ENCODE assay signal across 10 mouse cellular contexts in genomic region chr3:138867149-138867848, GRCm38 (mm10).
DNase-seq lines count a peak whose midpoint lies in the region; ATAC-seq and TF ChIP-seq lines count a peak whose summit lies in the region.
"Had no signal": no experiment of that assay in that cellular context is flagged by ENCODE, and none has a peak within 500 bp of the region (broad histone marks: within the 10 kb centered on the region; RNA-seq: fewer than 3 reads in every experiment).

No protein-coding gene starts in this region.

- no peaks in the 10 kb centered on the region for H3K27me3 ChIP-seq in forebrain, embryonic 12.5 days
- no peaks in the 10 kb centered on the region for H3K27me3 ChIP-seq in forebrain, embryonic 11.5 days (ENCODE audit: control insufficient read depth, insufficient read depth, low read length)
- no peaks in the 10 kb centered on the region for H3K27me3 ChIP-seq in kidney, adult 2 months (replicated peaks; ENCODE audit: control insufficient read depth, insufficient read depth, low read length)
- no peaks in the 10 kb centered on the region for H3K27me3 ChIP-seq in stomach, embryonic 16.5 days (ENCODE audit: control insufficient read depth, insufficient read depth, low read length)
- H3K27me3 ChIP-seq in stomach, postnatal 0 days (ENCODE audit: control insufficient read depth, insufficient read depth, low read length) = no peaks in the 10 kb centered on the region
- no peaks in the 10 kb centered on the region for H3K27me3 ChIP-seq in neural tube, embryonic 14.5 days (ENCODE audit: control insufficient read depth, insufficient read depth, low read length)
- H3K27me3 ChIP-seq: liver, embryonic 15.5 days had no signal

- no peaks in the 10 kb centered on the region for H3K9me3 ChIP-seq in forebrain, embryonic 12.5 days
- no peaks in the 10 kb centered on the region for H3K9me3 ChIP-seq in forebrain, embryonic 11.5 days (ENCODE audit: control insufficient read depth, low read length)
- no peaks in the 10 kb centered on the region for H3K9me3 ChIP-seq in stomach, embryonic 16.5 days (replicated peaks; ENCODE audit: control insufficient read depth, low read length)
- no peaks in the 10 kb centered on the region for H3K9me3 ChIP-seq in stomach, postnatal 0 days (ENCODE audit: control insufficient read depth, low read length)
- no peaks in the 10 kb centered on the region for H3K9me3 ChIP-seq in neural tube, embryonic 14.5 days (ENCODE audit: control insufficient read depth, low read length)
- H3K9me3 ChIP-seq: liver, embryonic 15.5 days had no signal

- H3K4me3 ChIP-seq in forebrain, embryonic 12.5 days (replicated peaks) = no peak overlapping the region
- no peak overlapping the region for H3K4me3 ChIP-seq in forebrain, embryonic 11.5 days (ENCODE audit: low read depth, low read length)
- H3K4me3 ChIP-seq in kidney, adult 2 months (ENCODE audit: insufficient read depth, low read depth, low read length) = no peak overlapping the region
- H3K4me3 ChIP-seq in stomach, embryonic 16.5 days (replicated peaks; ENCODE audit: low read length) = no peak overlapping the region
- no peak overlapping the region for H3K4me3 ChIP-seq in stomach, postnatal 0 days (ENCODE audit: low read depth, low read length)
- H3K4me3 ChIP-seq in neural tube, embryonic 14.5 days (ENCODE audit: low read depth, low read length) = no peak overlapping the region
- H3K4me3 ChIP-seq: heart, adult 2 months; liver, embryonic 15.5 days had no signal

- no peak for DNase-seq in forebrain, embryonic 11.5 days (ENCODE audit: low spot score)
- DNase-seq in kidney, postnatal 4 days = peak; percentile 49 to 65
- DNase-seq in kidney, adult 2 months = no peak
- DNase-seq in stomach, postnatal 0 days (ENCODE audit: low spot score) = no peak
- DNase-seq in MN1 (ENCODE audit: low spot score) = no peak
- DNase-seq: heart, adult 2 months had no signal

- no peak overlapping the region for H3K9ac ChIP-seq in forebrain, embryonic 12.5 days
- H3K9ac ChIP-seq in forebrain, embryonic 11.5 days (ENCODE audit: low read length) = no peak overlapping the region
- H3K9ac ChIP-seq in stomach, embryonic 16.5 days (ENCODE audit: low read length) = no peak overlapping the region
- no peak overlapping the region for H3K9ac ChIP-seq in stomach, postnatal 0 days (ENCODE audit: low read length)
- H3K9ac ChIP-seq in neural tube, embryonic 14.5 days (replicated peaks; ENCODE audit: low read depth, low read length) = no peak overlapping the region
- H3K9ac ChIP-seq: liver, embryonic 15.5 days had no signal

- H3K27ac ChIP-seq in forebrain, embryonic 12.5 days = no peak overlapping the region
- H3K27ac ChIP-seq in forebrain, embryonic 11.5 days (ENCODE audit: low read depth, low read length) = no peak overlapping the region
- no peak overlapping the region for H3K27ac ChIP-seq in kidney, adult 2 months (ENCODE audit: insufficient read depth, low read depth, low read length)
- 0 out of 2 replicates have a peak overlapping the region, but pooled peaks have one; percentile 10 for H3K27ac ChIP-seq in stomach, embryonic 16.5 days (ENCODE audit: low read length)
- H3K27ac ChIP-seq in stomach, postnatal 0 days (replicated peaks) = no peak overlapping the region
- H3K27ac ChIP-seq in neural tube, embryonic 14.5 days (ENCODE audit: low read depth, low read length) = no peak overlapping the region
- H3K27ac ChIP-seq: heart, adult 2 months; liver, embryonic 15.5 days had no signal

- TF ChIP-seq EP300 in stomach, postnatal 0 days (optimal IDR thresholded peaks at IDR 0.05) = no peak

- peaks cover 6% of the 10 kb centered on the region; the same call in 1 of the 2 replicates for H3K4me1 ChIP-seq in forebrain, embryonic 12.5 days
- H3K4me1 ChIP-seq in forebrain, embryonic 11.5 days (replicated peaks; ENCODE audit: control insufficient read depth, insufficient read depth, low read length) = no peaks in the 10 kb centered on the region
- H3K4me1 ChIP-seq in kidney, adult 2 months (ENCODE audit: control insufficient read depth, insufficient read depth, low read length) = no peaks in the 10 kb centered on the region
- H3K4me1 ChIP-seq in stomach, embryonic 16.5 days (ENCODE audit: control insufficient read depth, insufficient read depth, low read length) = peaks cover 16% of the 10 kb centered on the region
- H3K4me1 ChIP-seq in stomach, postnatal 0 days (replicated peaks; ENCODE audit: control insufficient read depth, insufficient read depth) = no peaks in the 10 kb centered on the region
- no peaks in the 10 kb centered on the region for H3K4me1 ChIP-seq in neural tube, embryonic 14.5 days (ENCODE audit: control insufficient read depth, insufficient read depth, low read length)
- H3K4me1 ChIP-seq: liver, embryonic 15.5 days had no signal

- no peaks in the 10 kb centered on the region for H3K36me3 ChIP-seq in forebrain, embryonic 12.5 days (replicated peaks)
- H3K36me3 ChIP-seq in forebrain, embryonic 11.5 days (ENCODE audit: control insufficient read depth, insufficient read depth, low read length) = no peaks in the 10 kb centered on the region
- H3K36me3 ChIP-seq in kidney, adult 2 months (ENCODE audit: control insufficient read depth, insufficient read depth, low read length) = no peaks in the 10 kb centered on the region
- no peaks in the 10 kb centered on the region for H3K36me3 ChIP-seq in stomach, embryonic 16.5 days (ENCODE audit: control insufficient read depth, insufficient read depth, low read length)
- H3K36me3 ChIP-seq in stomach, postnatal 0 days (ENCODE audit: control insufficient read depth, insufficient read depth, low read length) = no peaks in the 10 kb centered on the region
- H3K36me3 ChIP-seq in neural tube, embryonic 14.5 days (ENCODE audit: control insufficient read depth, insufficient read depth, low read length) = no peaks in the 10 kb centered on the region
- H3K36me3 ChIP-seq: liver, embryonic 15.5 days had no signal

- H3K4me2 ChIP-seq in forebrain, embryonic 12.5 days = no peak overlapping the region
- no peak overlapping the region for H3K4me2 ChIP-seq in forebrain, embryonic 11.5 days (ENCODE audit: low read depth, low read length, severe bottlenecking)
- no peak overlapping the region for H3K4me2 ChIP-seq in stomach, embryonic 16.5 days (ENCODE audit: low read depth, low read length)
- H3K4me2 ChIP-seq in stomach, postnatal 0 days (replicated peaks; ENCODE audit: low read depth) = no peak overlapping the region
- H3K4me2 ChIP-seq in neural tube, embryonic 14.5 days (ENCODE audit: low read depth, low read length) = no peak overlapping the region
- H3K4me2 ChIP-seq: liver, embryonic 15.5 days had no signal

- WGBS in forebrain, embryonic 12.5 days = 76% methylated on average over 16 of the region's 16 CpGs
- WGBS in forebrain, embryonic 11.5 days = 81% methylated on average over 16 of the region's 16 CpGs
- WGBS in kidney, adult 2 months = 74% methylated on average over 16 of the region's 16 CpGs
- 55% methylated on average over 16 of the region's 16 CpGs for WGBS in stomach, embryonic 16.5 days
- WGBS in stomach, postnatal 0 days = 41% methylated on average over 16 of the region's 16 CpGs
- WGBS in neural tube, embryonic 14.5 days = 79% methylated on average over 16 of the region's 16 CpGs

- peak; percentile 47; the same call in 1 of the 2 replicates for ATAC-seq in forebrain, embryonic 12.5 days (ENCODE audit: low FRiP score)
- ATAC-seq in forebrain, embryonic 11.5 days (replicated peaks; ENCODE audit: low FRiP score) = no peak
- ATAC-seq in stomach, embryonic 16.5 days (ENCODE audit: insufficient read depth, low FRiP score) = peak; percentile 65
- no peak for ATAC-seq in stomach, postnatal 0 days (ENCODE audit: low FRiP score, low TSS enrichment)
- 0 out of 2 replicates have a peak, but pooled peaks have one; percentile 38 for ATAC-seq in neural tube, embryonic 14.5 days (ENCODE audit: low read depth)

- no peak for TF ChIP-seq POLR2A in kidney, adult 2 months (IDR thresholded peaks at IDR 0.05; ENCODE audit: low read depth, low read length)

- no peak for TF ChIP-seq CTCF in kidney, adult 2 months (conservative IDR thresholded peaks at IDR 0.05; ENCODE audit: insufficient read depth, insufficient read length, low read depth, low read length)
- TF ChIP-seq CTCF in stomach, postnatal 0 days (IDR thresholded peaks at IDR 0.05; ENCODE audit: low read depth) = no peak

Comparison
In these comparisons a context has a peak if more than half of its experiments do, and no peak if none do; other contexts are left out.
1. ATAC-seq: peak in forebrain, embryonic 12.5 days (single experiment), stomach, embryonic 16.5 days (single experiment) and neural tube, embryonic 14.5 days (single experiment); none in forebrain, embryonic 11.5 days (single experiment) and stomach, postnatal 0 days (single experiment).
2. DNase-seq: peak in kidney, postnatal 4 days (2 of 2); none in forebrain, embryonic 11.5 days (single experiment), kidney, adult 2 months (single experiment), stomach, postnatal 0 days (single experiment) and MN1 (single experiment).